Mouse (Mus musculus) brown adipose tissue, adult 24 weeks (tissue): ENCODE measurements around the gene Cdc42ep5. TPM values are rescaled to one million over a fixed set of nuclear protein-coding genes. Genes with fewer than 3 reads are reported as not detected.
"Not testable (repeated sequence)": the region's sequence is repeated elsewhere in the genome, so short reads cannot be mapped to it uniquely, and the experiment has no call there.

Experiments used
- H3K27ac ChIP-seq: fragments of 200-500 bp; replicated peaks from 2 replicates; pipeline ENCODE4 v1.5.1; 2012; ENCODE audit warnings: low read depth, mild to moderate bottlenecking, low read length
- H3K4me1 ChIP-seq: fragments of 200-500 bp; 2 replicates; pipeline ENCODE4 v1.6.1; 2012; ENCODE audit warnings: low read length, mixed read lengths; ENCODE audit not compliant: control insufficient read depth, insufficient read depth, insufficient read length
- H3K4me3 ChIP-seq: fragments of 200-500 bp; 2 replicates; pipeline ENCODE4 v1.5.1; 2012; ENCODE audit warnings: low read depth, mild to moderate bottlenecking, low read length, moderate library complexity; ENCODE audit not compliant: insufficient read depth
- polyA plus RNA-seq: library from polyadenylated mRNA; stranded (reverse); fragments of >200 nt; gene quantifications from 2 replicates; pipeline ENCODE4 v1.2.4, GENCODE M21; 2012; ENCODE audit not compliant: missing spikeins, insufficient read depth, insufficient read length

Gene Cdc42ep5
- 4.0 and 10.1 TPM in 2 replicates for polyA plus RNA-seq

- Histone ChIP-seq H3K4me3 (peak within 1 kb of the TSS; percentile 84), H3K4me1 (0 out of 2 replicates have a peak, but pooled peaks cover 3% of the 10 kb centered on the region), H3K27ac (peak within 1 kb of the TSS; percentile 35; the same call in 1 of the 2 replicates)
Observed at GRCm38 (mm10) chr7:4164090-4164910, at the start of gene Cdc42ep5. Gene Cdc42ep5, minus strand, starts transcription at chr7:4164860.

GRCm38 (mm10) chr7:4213436-4213835 is 48.8 kb upstream of the Cdc42ep5 start:
- H3K27ac ChIP-seq, H3K4me1 ChIP-seq, H3K4me3 ChIP-seq: not testable (repeated sequence)

- Histone ChIP-seq H3K4me1 (0 out of 2 replicates have a peak, but pooled peaks cover 3% of the 10 kb centered on the region), H3K27ac (no peak overlapping the region), H3K4me3 (no peak overlapping the region)
Observed at GRCm38 (mm10) chr7:4208626-4209025, 44.0 kb upstream of the Cdc42ep5 start.

GRCm38 (mm10) chr7:4207126-4207525 is 42.5 kb upstream of the Cdc42ep5 start:
- 0 out of 2 replicates have a peak, but pooled peaks cover 3% of the 10 kb centered on the region for H3K4me1 ChIP-seq
- H3K27ac ChIP-seq = no peak overlapping the region
- H3K4me3 ChIP-seq = no peak overlapping the region

GRCm38 (mm10) chr7:4178438-4178837 is 13.8 kb upstream of the Cdc42ep5 start:
- no peaks in the 10 kb centered on the region for H3K4me1 ChIP-seq
- no peak overlapping the region for H3K27ac ChIP-seq
- H3K4me3 ChIP-seq = no peak overlapping the region

- no peak overlapping the region for H3K27ac ChIP-seq
Observed at GRCm38 (mm10) chr7:4170193-4170938, 5.7 kb upstream of the Cdc42ep5 start.

GRCm38 (mm10) chr7:4167098-4167497 is 2.4 kb upstream of the Cdc42ep5 start:
- no peak overlapping the region for H3K27ac ChIP-seq
- H3K4me1 ChIP-seq = 0 out of 2 replicates have a peak, but pooled peaks cover 3% of the 10 kb centered on the region
- no peak overlapping the region for H3K4me3 ChIP-seq

More at GRCm38 (mm10) chr7:4170193-4170938, 5.7 kb upstream of the Cdc42ep5 start:
- Histone ChIP-seq H3K4me1 (no peaks in the 10 kb centered on the region), H3K4me3 (no peak overlapping the region)

GRCm38 (mm10) chr7:4165286-4165685 is 626 bp upstream of the Cdc42ep5 start:
- H3K27ac ChIP-seq = no peak overlapping the region
- no peak overlapping the region for H3K4me3 ChIP-seq
- 0 out of 2 replicates have a peak, but pooled peaks cover 3% of the 10 kb centered on the region for H3K4me1 ChIP-seq

GRCm38 (mm10) chr7:4163571-4164072 is 1.0 kb downstream of the Cdc42ep5 start:
- 0 out of 2 replicates have a peak, but pooled peaks cover 3% of the 10 kb centered on the region for H3K4me1 ChIP-seq
- H3K27ac ChIP-seq = 0 out of 2 replicates have a peak overlapping the region, but pooled peaks have one; percentile 1
- peak overlapping the region; percentile 84 for H3K4me3 ChIP-seq

- H3K4me3 ChIP-seq, H3K27ac ChIP-seq, H3K4me1 ChIP-seq: not testable (repeated sequence)
Observed at GRCm38 (mm10) chr7:4161596-4161995, 3.1 kb downstream of the Cdc42ep5 start.

GRCm38 (mm10) chr7:4154976-4155375 is 9.7 kb downstream of the Cdc42ep5 start:
- no peaks in the 10 kb centered on the region; the same call in 1 of the 2 replicates for H3K4me1 ChIP-seq
- no peak overlapping the region for H3K4me3 ChIP-seq
- H3K27ac ChIP-seq = no peak overlapping the region

GRCm38 (mm10) chr7:4154356-4154755 is 10.3 kb downstream of the Cdc42ep5 start:
- no peak overlapping the region for H3K27ac ChIP-seq
- H3K4me1 ChIP-seq = no peaks in the 10 kb centered on the region; the same call in 1 of the 2 replicates
- no peak overlapping the region for H3K4me3 ChIP-seq

- peaks cover 4% of the 10 kb centered on the region; the same call in 1 of the 2 replicates for H3K4me1 ChIP-seq
- peak overlapping the region; percentile 74 for H3K4me3 ChIP-seq
- no peak overlapping the region; the same call in 1 of the 2 replicates for H3K27ac ChIP-seq
Observed at GRCm38 (mm10) chr7:4151241-4151640, 13.4 kb downstream of the Cdc42ep5 start.

- H3K4me3 ChIP-seq = peak overlapping the region; percentile 74
- H3K4me1 ChIP-seq = peaks cover 4% of the 10 kb centered on the region; the same call in 1 of the 2 replicates
- peak overlapping the region; percentile 97 for H3K27ac ChIP-seq
Observed at GRCm38 (mm10) chr7:4150811-4151221, 13.8 kb downstream of the Cdc42ep5 start.

GRCm38 (mm10) chr7:4150059-4150541 is 14.6 kb downstream of the Cdc42ep5 start, which contains the start of gene Leng9:
Gene Leng9, minus strand, starts transcription at chr7:4150374.
- peak within 1 kb of the TSS; percentile 97 for H3K27ac ChIP-seq
- peaks cover 4% of the 10 kb centered on the region; the same call in 1 of the 2 replicates for H3K4me1 ChIP-seq
- peak within 1 kb of the TSS; percentile 74 for H3K4me3 ChIP-seq
